Mouse (Mus musculus) heart, postnatal 14 days (tissue): ENCODE measurements around the gene Fam168b. TPM values are rescaled to one million over a fixed set of nuclear protein-coding genes. Genes with fewer than 3 reads are reported as not detected.

ENCODE experiments used
- DNase-seq, 2 experiments: peaks; one replicate each; pipeline ENCODE4 v3.0.0; 2021 to 2022
- intact Hi-C: fragments of 180-260 bp; cut with DNase I; formaldehyde crosslinking; loops from one replicate; pipeline ENCODE4 v1.15.1; 2025
- long read RNA-seq, 2 experiments: library from polyadenylated mRNA; stranded (forward); transcript quantifications; one replicate each; pipeline ENCODE4 v2.0.0; 2021
- total RNA-seq, 2 experiments: library from RNA; stranded (reverse); gene quantifications; 2 replicates each; pipeline ENCODE4 v1.2.3; 2021

Fam168b gene
- total RNA-seq = 10 to 100 TPM; 53.8 to 58.1 TPM
- long read RNA-seq, experiment 1, full-length matches to known transcripts = 29 of 43 reads
- long read RNA-seq, experiment 1, partial matches to known transcripts = 3 of 43 reads
- long read RNA-seq, experiment 1, other reads (novel, unspliced or antisense) = 11 of 43 reads
- long read RNA-seq, experiment 2, full-length matches to known transcripts = 32 of 51 reads
- long read RNA-seq, experiment 2, partial matches to known transcripts = 1 of 51 reads
- long read RNA-seq, experiment 2, other reads (novel, unspliced or antisense) = 18 of 51 reads

- DNase-seq = peak; percentile 93 to 94
- intact Hi-C loops = no loop called here
These were observed at the start of gene Fam168b for GRCm38 (mm10) chr1:34842887-34843618. Fam168b (minus strand) TSS chr1:34843065.

GRCm38 (mm10) chr1:34892466-34892865, 49.6 kb upstream of the Fam168b start:
- intact Hi-C loops = loop anchor here (5.0 to 10.0 kb wide), 4 partner anchors 258 to 1242 kb away; no protein-coding TSS in a partner anchor
- no peak for DNase-seq

- intact Hi-C loops = loop anchor here (5.0 to 10.0 kb wide), 4 partner anchors 257 to 1243 kb away; no protein-coding TSS in a partner anchor
- DNase-seq = peak; percentile 25 to 52
These were observed 48.9 kb upstream of the Fam168b start for GRCm38 (mm10) chr1:34891559-34892289.

GRCm38 (mm10) chr1:34883776-34884175, 40.9 kb upstream of the Fam168b start:
- no peak for DNase-seq
- intact Hi-C loops = no loop called here

GRCm38 (mm10) chr1:34879611-34880010, 36.7 kb upstream of the Fam168b start:
- intact Hi-C loops = no loop called here
- DNase-seq = no peak

- intact Hi-C loops = no loop called here
- DNase-seq = no peak
These were observed 30.7 kb upstream of the Fam168b start for GRCm38 (mm10) chr1:34873551-34873950.

GRCm38 (mm10) chr1:34871170-34871569, 28.3 kb upstream of the Fam168b start:
- DNase-seq = no peak
- intact Hi-C loops = no loop called here

- intact Hi-C loops = loop anchor here (5.0 kb wide), 1 partner anchor 57 kb away; no protein-coding TSS in a partner anchor
- no peak for DNase-seq
These were observed 26.4 kb upstream of the Fam168b start for GRCm38 (mm10) chr1:34869231-34869630.

GRCm38 (mm10) chr1:34868391-34868790, 25.5 kb upstream of the Fam168b start:
- no peak for DNase-seq
- intact Hi-C loops = loop anchor here (5.0 kb wide), 1 partner anchor 56 kb away; no protein-coding TSS in a partner anchor

GRCm38 (mm10) chr1:34867574-34867955, 24.7 kb upstream of the Fam168b start:
- intact Hi-C loops = loop anchor here (2.0 to 5.0 kb wide), 2 partner anchors 55 to 129 kb away; no protein-coding TSS in a partner anchor
- no peak for DNase-seq

GRCm38 (mm10) chr1:34866815-34867573, 24.1 kb upstream of the Fam168b start:
- intact Hi-C loops = loop anchor here (2.0 to 5.0 kb wide), 2 partner anchors 55 to 128 kb away; no protein-coding TSS in a partner anchor
- peak; percentile 87 to 93 for DNase-seq

- DNase-seq = no peak
- intact Hi-C loops = loop anchor here (2.0 to 5.0 kb wide), 2 partner anchors 54 to 127 kb away; no protein-coding TSS in a partner anchor
These were observed 23.0 kb upstream of the Fam168b start for GRCm38 (mm10) chr1:34865866-34866265.

- DNase-seq = no peak
- intact Hi-C loops = no loop called here
These were observed 21.4 kb upstream of the Fam168b start for GRCm38 (mm10) chr1:34864243-34864642.

- no peak for DNase-seq
- intact Hi-C loops = no loop called here
These were observed 20.5 kb upstream of the Fam168b start for GRCm38 (mm10) chr1:34863323-34863722.

GRCm38 (mm10) chr1:34862877-34863276, 20.0 kb upstream of the Fam168b start:
- intact Hi-C loops = no loop called here
- DNase-seq = no peak

GRCm38 (mm10) chr1:34860205-34860604, 17.3 kb upstream of the Fam168b start:
- intact Hi-C loops = no loop called here

GRCm38 (mm10) chr1:34859761-34860160, 16.9 kb upstream of the Fam168b start:
- DNase-seq = no peak
- intact Hi-C loops = no loop called here

More at GRCm38 (mm10) chr1:34860205-34860604, 17.3 kb upstream of the Fam168b start:
- peak in 1 of 2 experiments; percentile 9 for DNase-seq

- DNase-seq = no peak
- intact Hi-C loops = no loop called here
These were observed 15.8 kb upstream of the Fam168b start for GRCm38 (mm10) chr1:34858671-34859070.

- intact Hi-C loops = no loop called here
- DNase-seq = no peak
These were observed 12.3 kb upstream of the Fam168b start for GRCm38 (mm10) chr1:34855056-34855739.
